Mouse (Mus musculus) embryo, embryonic 11 days (tissue): ENCODE measurements around the gene Hist2h2bb.
"Not testable (repeated sequence)": the region's sequence is repeated elsewhere in the genome, so short reads cannot be mapped to it uniquely, and the experiment has no call there.

ENCODE experiments used
- DNase-seq: peaks from one replicate; pipeline ENCODE4 v3.0.0-alpha.2; 2015

The Hist2h2bb gene

DNA sequence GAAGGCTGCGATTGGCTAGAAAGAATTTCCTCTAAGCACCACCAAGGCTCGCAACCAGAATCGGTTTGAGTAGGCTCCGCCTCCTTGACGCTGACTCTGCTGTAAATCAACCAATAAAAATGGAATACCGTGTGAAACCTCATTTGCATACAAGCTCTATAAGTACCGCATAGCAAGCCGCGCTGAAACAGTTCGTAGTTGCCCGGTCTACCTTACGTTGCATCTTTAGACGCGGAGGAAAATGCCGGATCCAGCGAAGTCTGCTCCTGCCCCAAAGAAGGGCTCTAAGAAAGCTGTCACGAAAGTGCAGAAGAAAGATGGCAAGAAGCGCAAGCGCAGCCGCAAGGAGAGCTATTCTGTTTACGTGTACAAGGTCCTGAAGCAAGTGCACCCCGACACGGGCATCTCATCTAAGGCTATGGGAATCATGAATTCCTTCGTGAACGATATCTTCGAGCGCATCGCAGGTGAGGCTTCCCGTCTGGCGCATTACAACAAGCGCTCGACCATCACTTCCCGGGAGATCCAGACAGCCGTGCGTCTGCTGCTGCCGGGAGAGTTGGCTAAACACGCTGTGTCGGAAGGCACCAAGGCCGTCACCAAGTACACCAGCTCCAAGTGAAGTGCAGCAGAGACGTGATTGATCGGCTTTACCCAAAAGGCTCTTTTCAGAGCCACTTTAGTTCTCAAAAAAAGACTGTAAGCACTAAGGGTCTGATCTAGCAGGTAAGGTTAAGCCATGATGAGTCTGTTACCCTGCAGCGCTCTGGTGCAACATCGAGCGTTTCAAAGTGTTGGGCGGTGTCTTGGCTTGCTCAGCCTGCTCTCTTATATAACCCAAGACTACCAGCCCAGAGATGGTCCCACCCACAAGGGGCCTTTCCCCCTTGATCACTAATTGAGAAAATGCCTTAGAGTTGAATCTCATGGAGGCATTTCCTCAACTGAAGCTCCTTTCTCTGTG, at the start of gene Hist2h2bb:
Hist2h2bb (plus strand) TSS at position 242 of the 964 bp plus-strand sequence.
- peak; percentile 98 for DNase-seq

DNA sequence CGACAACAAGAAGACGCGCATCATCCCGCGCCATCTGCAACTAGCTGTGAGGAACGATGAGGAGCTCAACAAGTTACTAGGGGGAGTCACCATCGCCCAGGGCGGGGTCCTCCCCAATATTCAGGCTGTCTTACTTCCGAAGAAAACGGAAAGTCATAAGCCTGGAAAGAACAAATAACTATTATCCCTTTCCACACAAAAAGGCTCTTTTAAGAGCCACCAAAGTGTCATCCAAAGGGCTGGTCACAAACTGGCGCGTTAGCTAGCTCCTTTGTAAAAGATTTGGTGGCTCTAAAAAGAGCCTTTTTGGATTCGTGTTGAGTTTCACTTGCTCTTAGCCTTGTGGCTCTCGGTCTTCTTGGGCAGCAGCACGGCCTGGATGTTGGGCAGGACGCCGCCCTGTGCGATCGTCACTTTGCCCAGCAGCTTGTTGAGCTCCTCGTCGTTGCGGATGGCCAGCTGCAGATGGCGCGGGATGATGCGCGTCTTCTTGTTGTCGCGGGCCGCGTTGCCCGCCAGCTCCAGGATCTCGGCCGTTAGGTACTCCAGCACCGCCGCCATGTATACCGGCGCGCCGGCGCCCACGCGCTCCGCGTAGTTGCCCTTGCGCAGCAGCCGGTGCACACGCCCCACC, 49.3 kb upstream of the Hist2h2bb start:
- peak; percentile 57 for DNase-seq

DNA sequence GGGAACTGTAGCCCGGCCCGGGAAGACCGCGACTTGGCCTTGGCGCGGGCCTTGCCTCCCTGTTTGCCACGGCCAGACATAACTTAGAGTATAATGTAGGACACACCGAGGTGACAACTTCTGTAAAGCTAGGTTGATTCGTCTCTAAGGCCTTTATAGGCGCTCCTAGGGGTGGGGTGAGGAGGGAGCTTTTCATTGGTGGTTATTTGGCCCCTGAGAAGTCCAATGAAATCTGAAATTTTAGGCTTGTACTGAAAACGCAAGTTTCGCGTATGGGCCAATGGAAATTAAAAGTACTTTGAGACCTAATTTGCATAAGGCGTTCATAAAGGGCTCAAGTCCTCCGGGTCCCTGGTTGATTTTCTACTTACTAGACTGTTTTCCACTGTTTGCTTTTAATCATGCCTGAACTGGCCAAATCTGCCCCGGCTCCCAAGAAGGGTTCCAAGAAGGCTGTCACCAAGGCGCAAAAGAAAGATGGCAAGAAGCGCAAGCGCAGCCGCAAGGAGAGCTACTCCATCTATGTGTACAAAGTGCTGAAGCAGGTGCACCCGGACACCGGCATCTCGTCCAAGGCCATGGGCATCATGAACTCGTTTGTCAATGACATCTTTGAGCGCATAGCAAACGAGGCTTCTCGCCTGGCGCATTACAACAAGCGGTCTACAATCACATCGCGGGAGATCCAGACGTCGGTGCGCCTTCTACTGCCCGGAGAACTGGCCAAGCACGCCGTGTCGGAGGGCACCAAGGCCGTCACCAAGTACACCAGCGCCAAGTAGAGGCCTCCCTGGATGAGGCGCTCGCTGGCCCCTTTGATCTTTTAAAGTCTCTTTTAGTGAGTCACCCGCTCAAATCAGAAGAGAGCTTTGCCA, 48.5 kb upstream of the Hist2h2bb start, which contains the start of the genes Hist2h2ac and Hist2h2be:
Hist2h2ac (minus strand) TSS at position 116 of the 875 bp plus-strand sequence.
Hist2h2be (plus strand) TSS at position 355 of the 875 bp plus-strand sequence.
- peak; percentile 94 for DNase-seq

DNA sequence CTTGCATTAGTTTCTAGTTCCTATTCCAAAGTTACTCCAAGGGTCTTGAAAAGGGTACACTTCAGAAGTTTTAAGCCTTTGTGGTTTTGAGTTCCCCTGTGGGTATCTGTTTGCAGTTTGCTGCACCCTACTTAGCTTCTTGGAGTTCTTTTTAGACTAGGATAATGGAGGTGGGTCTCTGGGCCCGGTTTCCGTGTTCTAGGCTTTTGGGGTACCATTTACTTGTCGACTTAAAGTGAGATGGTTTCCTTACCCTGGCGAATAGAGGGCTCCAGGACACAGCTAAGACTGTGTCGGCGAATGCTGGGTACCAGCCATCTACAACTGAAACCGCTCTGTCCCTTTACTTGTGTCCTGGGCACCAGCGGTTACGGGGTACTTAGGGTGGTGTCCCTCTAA, 47.9 kb upstream of the Hist2h2bb start:
- peak; percentile 23 for DNase-seq

DNA sequence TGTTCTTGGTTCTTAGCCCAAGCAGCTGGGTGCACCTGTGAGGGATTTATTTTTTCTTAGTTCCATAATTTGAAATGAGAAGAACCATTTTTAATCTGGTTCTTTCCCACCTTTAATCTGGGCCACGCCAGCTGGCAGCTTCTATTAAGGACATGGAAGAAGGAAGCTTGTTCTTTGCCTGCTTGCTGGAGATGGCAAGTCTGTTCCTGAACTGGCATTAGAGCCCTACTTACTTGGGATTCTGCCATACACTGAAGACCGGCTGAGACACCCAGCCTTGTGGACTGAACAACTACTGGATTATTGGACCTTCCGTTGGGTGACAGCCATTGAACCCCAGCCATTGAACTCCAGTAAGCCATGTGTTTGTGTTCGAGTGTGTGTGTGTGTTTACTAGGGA, 46.8 kb upstream of the Hist2h2bb start:
- DNase-seq: no peak

DNA sequence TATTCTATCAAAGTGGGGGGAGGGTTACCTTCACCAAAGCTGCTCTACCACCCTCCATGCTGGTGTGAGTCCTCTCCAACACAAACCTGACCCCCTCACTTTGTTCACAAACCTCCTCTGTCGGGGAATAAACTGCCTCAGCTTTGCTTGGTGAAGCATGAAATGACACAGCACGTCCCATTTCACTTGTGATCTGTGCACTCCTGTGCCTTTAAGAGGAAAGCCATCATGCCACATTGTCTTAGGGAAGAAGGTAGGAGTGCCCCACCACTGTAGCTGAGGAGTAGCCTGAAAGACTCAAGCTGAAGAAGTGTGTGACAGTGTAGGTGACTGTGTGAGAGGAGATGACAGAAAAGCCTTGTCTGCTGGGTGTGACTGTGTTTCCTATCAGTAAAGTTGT, 44.1 kb upstream of the Hist2h2bb start:
- no peak for DNase-seq

DNA sequence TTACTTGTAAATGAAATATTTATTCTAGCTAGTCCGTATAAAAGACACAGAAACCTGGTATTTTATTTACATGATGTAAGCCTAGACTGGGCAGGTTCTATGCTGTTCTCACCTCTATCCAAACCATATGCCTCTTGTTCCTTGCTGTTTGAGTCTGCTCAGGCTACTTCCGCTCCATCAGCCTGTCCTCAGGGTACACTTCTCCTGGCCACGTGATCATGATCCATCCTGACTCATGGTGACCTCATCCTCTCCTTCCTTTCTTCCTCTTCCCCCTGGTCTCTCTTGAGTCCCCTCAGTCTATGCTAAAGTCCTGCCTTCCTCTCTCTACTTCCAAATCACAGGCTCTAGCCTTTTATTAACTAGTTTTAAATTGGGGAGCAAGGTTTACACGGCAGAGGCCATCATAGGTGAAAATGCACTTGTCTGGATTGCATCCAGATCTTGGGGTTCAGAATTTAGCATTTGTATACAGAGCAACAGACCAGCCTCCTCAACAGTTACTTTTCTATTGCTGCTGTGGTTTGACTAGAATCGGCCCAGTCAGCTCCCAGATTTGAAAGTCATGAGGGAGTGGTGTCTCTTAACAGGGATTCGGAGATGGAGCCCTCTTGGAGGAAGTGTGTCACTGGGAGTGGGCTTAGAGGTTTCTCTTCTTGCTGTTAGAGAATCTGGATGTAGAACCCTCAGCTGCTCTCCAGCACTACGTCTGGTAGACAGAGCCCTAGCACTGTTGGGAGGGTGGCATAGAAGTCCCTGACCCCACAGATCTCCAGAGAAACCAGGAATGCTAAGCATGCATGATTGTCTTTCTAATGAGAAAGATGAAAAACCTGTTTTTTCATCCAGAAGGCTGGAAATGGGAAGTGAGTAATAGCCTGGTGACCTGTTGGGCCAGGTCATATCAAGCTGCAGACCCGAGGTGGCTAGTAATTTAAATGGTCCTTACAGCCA, 42.6 kb upstream of the Hist2h2bb start:
- DNase-seq: no peak

DNA sequence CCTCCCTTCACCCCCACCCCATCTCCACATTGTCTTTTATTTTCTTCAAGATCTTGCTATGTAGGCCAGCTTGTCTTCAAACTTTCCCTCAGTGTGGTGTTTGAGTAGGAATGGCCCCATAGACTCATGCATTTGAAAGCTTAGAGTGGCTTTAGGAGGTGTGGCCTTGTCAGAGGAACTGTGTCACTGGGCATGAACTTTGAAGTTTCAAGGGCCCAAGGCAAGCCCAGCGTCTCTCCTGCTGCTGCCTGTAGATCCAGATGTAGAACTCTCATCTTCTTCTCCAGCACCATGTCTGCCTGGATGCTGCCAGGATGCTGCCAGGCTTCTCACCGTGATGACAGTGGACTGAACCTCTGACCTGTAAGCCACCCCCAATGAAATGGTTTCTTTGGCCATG, 40.7 kb upstream of the Hist2h2bb start:
- no peak for DNase-seq

DNA sequence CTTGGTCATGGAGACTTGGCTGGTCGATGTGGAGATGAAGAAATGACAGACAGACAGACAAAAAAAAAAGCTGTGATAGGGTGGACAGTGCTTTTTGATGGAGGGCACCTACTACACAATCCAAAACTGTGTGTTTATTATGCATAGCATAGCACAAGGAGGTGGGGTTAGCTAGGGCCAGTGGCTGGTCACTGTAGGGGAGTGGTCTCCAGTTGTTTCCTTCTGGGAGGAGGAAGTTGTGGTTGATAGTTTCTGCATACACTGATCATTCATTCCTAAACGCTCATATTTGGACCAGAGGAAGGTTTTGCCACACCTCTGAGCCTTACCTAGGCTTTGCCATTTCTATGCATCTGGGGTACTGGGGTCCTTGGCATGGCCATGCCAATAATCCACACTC, 39.1 kb upstream of the Hist2h2bb start:
- no peak for DNase-seq

DNA sequence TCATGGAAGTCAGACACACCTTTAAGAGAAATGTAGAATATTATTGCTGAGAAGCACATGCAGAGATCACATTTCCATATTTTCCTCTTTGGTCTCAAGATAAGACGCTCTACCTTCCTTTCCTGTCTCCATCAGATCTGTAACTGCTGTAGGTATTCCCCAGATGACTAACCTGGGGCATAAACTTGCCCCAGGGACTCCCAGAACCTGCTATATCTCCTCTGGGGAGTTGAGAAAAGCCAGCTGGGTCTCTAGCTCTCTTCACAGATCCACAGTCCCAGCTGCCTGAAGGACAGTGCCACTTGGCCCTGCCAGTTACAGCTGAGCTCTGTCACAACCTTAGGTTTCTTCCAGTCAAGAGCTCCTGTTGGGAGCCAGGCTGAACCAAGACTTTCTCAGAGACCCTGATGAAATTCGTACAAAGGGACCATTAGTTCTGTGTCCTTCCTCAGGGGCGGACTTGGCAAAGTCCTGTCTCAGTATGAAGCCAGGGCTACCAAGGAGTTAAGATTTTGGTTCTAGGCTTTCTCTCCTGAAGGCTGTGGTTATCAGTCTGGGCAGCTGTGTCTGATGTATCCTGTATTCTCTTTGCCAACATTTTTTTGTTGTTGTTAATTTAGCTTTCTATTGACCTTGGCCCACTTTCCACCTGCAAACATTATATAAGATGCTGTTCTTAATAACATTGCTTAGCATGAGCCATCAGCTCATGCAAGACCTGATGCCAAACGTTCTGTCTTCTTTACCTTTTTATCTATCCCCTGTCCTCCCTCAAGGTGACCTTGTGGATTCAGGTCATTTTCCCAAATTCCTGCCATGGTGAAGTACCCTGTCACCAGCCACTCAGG, 38.4 kb upstream of the Hist2h2bb start:
- no peak for DNase-seq

DNA sequence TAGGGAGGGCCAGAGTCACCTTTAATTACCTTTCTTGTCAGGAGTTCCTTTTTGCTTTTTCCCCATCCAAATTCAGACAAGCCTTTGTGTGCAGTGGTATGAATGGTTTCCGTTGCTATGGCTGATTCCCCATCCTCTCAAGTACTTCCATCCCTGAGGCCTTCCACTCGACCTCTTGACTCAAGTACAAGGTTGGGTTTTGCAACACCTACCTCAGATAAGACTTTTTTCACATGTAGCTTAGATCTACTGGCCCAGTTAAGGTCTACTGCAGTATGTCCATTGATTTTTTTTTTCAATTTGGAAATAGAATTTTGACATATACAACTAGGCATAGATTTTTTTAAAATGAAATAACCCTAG, 37.8 kb upstream of the Hist2h2bb start:
- DNase-seq: no peak

DNA sequence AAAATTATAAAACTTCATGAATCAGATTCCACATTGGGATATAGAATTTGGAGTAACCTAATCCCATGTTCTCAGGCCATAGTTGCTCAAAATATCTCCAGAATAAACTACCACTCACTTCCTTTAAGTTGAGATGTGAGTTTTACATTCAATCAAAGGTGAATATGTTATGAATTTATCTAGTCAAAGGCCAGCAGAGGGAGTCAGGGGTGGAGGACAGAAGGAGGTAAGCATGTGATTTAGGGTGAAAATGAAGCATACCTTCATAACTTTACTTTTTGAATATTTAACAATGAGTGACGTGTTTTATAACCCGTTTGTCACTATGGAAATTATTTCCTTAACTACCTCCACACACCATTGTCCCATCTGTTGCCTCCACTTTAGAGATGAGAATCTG, 34.6 kb upstream of the Hist2h2bb start:
- no peak for DNase-seq

DNA sequence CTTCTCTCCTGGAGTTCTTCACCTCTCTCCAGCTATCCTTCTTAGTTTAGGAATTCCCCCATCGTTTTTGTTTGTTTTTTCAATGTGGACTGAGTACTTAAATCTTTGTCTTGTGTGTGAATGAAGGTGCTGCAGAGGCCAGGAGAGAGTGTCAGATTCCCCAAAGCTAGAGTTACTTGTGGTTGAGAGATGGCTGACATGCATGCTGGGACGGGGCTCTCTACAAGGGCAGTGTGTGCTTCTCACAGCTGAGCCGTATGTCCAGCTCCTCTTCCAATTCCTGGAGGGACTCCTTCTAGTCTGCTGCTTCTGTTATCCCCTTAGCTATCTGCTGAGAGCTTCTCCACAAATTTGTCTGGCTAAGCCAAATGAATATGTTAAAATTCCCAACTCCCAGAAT, 33.7 kb upstream of the Hist2h2bb start:
- no peak for DNase-seq

DNA sequence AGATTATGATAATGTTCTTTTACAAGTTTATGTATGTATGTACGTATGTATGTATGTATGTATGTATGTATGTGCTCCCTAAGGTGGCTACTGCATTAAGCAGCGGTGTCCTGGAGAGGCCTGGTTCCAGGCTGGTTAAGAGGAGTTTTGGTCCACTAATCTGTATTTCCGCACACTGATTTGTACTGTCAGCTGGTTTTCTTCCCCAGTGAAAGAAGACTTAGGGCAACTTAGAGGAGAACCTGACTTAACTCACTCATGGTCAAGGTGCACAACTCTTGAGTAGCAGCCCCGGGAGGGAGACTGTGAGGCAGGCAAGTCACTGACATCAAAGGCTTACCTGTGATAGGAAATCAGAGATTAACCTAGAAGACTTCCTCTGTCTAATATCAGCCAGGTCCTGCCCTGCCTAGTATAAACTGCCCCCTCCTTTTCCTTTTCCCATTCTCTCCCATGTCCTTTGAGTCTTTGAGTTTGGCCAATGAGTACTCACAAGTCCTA, 32.7 kb upstream of the Hist2h2bb start:
- no peak for DNase-seq

DNA sequence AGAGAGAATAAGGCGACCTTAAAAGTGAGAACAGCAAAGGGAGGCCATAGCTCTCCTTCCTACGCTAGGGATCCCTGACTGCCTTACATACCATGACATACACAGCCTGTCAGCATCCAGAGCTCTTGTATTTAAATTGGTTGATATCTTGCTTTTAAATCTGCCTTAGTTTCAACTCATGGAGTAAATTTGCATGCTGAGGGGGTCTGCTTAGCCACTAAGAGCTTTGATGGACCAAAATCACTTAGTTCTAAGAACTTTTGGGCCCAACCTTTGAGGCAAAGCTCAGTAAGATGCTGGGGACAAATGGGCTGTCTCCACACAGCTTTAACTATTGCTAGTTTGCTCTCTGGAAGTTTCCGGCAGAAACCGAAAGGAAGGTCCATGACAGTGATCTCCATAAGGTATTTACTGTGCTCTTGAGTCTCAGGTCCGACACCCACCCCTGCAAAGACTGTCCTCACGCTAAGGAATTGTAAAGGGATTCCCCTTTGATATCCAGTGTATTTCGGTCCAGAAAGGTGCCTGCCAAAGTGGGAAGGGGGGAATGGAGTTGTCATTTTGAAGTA, 32.1 kb upstream of the Hist2h2bb start:
- DNase-seq: peak; percentile 51

DNA sequence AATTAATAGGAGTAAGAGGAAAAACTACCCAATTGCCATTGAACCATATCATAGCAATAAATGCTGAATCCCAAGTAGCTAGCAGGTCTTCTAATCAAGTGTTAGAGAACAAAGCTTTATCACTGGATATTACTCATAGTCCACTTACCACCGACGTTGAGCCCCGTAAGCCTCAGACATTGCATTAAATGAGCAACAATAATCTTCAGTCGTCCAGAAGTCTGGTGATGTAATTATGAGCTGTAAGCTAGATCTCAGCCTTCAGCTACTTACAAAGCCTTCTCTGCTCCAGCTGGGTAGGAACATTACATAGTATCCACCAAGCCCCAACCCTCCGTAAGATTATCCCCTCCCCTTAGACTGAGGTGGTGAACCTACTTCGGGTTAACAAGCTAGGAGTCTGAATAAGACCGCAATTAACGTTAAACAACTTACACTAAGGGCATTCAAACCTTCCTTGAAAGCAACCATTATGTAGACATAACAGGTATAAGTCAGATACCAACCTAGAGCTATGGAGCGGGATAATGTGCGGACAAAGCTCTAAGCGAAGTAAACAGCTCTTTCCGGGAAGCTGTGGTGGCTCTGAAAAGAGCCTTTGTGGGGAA, 31.5 kb upstream of the Hist2h2bb start:
- peak; percentile 60 for DNase-seq

DNA sequence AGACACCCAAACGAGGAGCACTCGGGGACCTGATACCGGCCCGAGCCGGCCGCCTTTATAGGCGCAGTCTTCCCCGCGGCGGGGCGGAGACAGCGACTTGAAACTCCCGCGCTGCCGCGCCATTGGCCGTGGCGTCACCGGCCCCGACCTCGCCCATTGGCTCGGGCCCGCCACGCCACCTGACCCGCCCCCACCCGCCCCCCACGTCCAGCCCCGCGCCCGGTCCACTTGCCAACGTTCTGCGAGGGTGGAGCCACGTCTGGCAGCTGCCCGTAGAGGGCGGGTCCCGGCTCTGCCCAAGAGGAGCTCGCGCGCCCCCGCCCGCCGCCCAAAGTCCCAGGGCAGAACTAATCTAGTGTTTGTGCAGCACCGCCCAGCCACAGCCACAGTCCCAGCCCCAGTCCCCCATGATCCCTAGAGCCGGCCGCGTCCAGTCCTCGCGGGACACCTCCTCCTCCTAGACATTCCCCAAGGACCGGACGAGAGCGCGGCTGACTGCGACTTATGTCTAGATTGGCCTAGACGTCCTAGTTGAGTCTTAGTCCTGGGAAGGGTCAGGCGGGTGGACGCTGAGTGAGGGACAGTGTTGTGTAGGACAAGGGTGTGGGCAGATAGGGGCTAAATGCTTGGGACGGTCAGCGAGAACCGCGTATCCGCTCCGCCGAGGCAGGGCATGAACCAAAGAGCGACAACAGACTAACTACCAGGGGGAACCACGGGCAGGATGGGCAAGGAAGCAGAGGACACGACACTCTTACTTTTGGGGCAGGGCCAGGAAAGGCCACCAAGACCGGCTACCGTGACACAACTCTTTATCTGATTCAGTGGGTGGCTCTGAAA, 30.4 kb upstream of the Hist2h2bb start, which contains the start of gene Hist2h3c2:
Hist2h3c2 (minus strand) TSS at position 174 of the 840 bp plus-strand sequence.
- DNase-seq: not testable (repeated sequence)

DNA sequence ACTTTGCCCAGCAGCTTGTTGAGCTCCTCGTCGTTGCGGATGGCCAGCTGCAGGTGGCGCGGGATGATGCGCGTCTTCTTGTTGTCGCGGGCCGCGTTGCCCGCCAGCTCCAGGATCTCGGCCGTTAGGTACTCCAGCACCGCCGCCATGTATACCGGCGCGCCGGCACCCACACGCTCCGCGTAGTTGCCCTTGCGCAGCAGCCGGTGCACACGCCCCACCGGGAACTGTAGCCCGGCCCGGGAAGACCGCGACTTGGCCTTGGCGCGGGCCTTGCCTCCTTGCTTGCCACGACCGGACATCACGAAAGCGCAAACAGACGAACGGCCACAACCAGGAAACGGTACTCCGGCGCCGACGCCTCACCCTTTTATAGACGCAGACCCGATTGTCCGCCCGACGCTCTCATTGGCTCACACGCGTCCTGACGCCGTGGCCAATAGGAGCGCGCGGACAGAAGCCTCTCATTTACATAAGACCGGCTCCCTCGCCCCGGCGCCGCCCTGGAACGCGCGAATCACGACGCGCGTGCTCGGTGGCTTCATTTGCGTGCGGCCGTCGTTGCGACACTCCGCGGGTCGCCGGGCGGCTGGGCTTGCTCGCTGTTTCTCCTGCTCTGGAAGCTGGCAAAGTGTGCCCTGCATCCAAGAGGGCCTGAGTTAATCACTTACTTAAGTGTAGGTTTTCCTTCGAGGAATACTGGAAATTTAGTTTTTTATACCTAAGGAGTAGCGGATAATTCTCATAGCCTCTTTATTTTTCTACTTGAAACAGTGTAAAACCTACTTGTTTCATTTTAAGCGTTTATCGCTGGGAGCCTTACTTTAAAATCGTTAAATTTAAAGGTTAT, 29.4 kb upstream of the Hist2h2bb start, which contains the start of gene Hist2h2aa2:
Hist2h2aa2 (minus strand) TSS at position 328 of the 850 bp plus-strand sequence.
- DNase-seq: peak; percentile 81
